Mouse (Mus musculus): ENCODE measurements at regions not wholly inside any gene's neighbourhood (a gene's known extent, or its start where the extent isn't known, plus 50 kb on each side); places are given as distances from the start of the nearest gene placed in this dataset.

- ATAC-seq (replicated peaks; ENCODE audit: poor library complexity, severe bottlenecking), result no peak
Measured at GRCm38 (mm10) chr2:146623052-146623451, 110.9 kb upstream of the Ralgapa2 start.

- no peak for ATAC-seq (replicated peaks; ENCODE audit: poor library complexity, severe bottlenecking)
Measured at GRCm38 (mm10) chr2:146624207-146624606, 112.1 kb upstream of the Ralgapa2 start.

DNA sequence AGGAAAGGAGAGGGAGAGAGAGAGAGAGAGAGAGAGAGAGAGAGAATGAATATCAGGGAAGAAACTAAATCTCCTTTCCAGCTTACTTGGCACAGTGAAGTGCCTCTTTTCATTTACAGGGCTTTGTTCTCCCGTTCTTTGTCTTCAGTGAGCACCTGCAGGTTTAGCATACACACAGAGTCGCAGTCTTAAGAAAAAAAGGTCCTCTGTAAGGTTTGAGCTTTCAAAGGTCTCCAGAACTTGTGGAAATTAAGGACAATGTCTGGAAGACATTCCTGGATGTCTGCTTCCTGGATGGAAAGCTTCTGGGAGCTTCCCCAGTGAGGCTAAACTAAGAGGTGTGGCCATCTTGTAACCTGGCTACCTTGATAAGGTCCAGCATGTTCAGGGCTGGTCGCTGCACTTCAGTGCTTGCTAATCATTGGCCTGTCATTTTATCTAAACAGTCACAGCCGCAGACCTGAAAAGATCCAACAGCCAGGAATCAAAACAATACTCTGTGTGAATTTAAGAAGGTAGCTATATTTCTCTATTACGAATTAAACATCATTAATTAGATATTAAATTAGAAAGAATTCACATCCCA is 113.1 kb upstream of the Ralgapa2 start:
- ATAC-seq (replicated peaks; ENCODE audit: poor library complexity, severe bottlenecking), result no peak

DNA sequence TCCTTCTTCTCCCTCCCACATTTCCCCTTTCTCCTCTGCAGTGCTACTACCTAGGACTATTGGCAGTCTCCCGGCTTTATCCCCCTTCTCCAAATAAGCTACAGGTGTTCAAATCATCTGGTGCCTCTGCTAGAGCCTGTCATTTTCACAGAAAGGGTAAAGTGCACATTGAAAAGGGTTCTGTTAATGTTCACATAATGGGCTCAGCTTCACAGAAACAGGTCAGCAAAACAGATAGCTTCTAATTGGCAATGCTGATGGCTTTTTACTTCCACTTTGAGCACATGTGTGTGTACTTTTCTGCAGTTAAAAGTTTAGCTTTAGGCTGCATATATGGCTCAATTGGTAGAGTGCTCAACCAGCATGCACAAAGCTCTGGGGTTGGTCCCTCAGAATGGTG is 114.4 kb upstream of the Ralgapa2 start:
- no peak for ATAC-seq (replicated peaks; ENCODE audit: poor library complexity, severe bottlenecking)

DNA sequence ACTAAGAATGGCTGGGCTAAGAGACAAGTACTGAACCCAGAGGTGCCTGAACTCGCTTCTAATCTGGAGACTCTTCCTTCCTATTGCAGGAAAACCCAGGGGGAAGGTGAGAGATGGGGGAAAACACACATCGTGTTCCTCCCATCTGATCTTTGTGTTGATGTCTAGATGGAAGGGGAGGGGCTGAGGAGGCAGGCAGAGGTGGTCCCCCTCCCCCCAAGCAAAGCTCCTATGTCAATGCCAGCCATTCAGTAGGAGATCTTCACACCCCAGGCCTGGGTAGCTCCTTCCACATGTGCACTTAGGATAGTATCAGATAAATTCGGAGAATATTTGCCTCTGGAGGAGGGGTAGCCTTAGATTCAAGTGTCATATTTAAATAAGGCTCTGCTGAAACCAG is 118.0 kb upstream of the Ralgapa2 start:
- no peak for ATAC-seq (replicated peaks; ENCODE audit: poor library complexity, severe bottlenecking)

DNA sequence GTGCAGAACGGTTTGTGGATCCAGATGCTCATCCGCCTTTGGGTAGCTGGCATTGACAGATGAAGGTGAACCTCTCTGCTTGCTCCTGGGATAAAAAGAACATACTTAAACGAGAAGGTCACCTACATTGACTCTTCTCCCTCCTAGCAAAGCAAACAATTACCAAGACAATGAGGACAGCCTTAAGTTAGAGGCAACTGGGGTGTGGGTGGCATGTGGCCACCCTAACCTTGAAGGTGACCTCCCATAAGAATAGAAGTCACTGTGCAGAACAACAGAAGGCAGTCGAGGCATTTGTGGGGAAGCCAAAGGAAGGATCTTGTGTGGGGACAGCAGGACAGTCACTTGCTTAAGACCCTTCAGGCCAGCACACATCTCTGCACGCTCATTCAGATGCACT is 119.0 kb upstream of the Ralgapa2 start:
- no peak for ATAC-seq (replicated peaks; ENCODE audit: poor library complexity, severe bottlenecking)

DNA sequence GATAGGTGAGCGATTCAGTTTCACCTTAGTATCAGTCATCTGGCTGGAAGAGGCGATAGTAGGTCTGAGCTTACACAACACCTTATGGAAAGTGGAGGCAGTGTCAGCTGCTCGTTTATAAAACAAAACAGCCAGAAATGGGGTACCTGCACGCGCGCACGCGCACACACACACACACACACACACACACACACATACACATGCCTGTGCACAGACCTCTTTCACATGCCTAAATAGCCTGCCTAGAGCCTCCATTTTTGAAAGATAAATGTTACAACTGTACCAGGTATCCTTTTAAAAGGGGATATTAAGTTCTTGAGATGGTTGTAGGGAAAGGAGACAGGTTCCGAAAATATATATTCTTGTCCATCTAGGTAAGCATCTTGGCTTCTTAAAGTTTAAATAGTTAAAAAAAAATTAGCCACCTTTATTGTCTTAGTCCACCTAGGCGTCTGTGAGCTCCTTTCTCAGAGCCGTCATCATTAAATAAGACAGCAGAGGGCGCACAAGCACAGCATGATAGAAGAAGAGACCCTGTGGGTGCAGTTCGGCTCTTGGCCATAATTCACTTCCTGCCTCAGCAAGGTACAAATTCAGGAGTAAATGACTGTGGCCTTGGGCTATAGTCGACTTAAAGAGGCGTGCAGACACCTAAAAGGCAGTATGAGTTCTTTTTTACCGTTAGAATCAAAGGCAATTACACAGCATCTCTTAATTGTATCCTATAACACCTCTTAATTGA is 121.4 kb upstream of the Ralgapa2 start:
- peak; percentile 97 for ATAC-seq (replicated peaks; ENCODE audit: poor library complexity, severe bottlenecking)

- ATAC-seq (replicated peaks; ENCODE audit: poor library complexity, severe bottlenecking), result no peak
Measured at GRCm38 (mm10) chr2:146637573-146637972, 125.4 kb upstream of the Ralgapa2 start.

GRCm38 (mm10) chr2:146646237-146646972 is 134.3 kb upstream of the Ralgapa2 start:
- ATAC-seq (replicated peaks; ENCODE audit: poor library complexity, severe bottlenecking), result no peak

DNA sequence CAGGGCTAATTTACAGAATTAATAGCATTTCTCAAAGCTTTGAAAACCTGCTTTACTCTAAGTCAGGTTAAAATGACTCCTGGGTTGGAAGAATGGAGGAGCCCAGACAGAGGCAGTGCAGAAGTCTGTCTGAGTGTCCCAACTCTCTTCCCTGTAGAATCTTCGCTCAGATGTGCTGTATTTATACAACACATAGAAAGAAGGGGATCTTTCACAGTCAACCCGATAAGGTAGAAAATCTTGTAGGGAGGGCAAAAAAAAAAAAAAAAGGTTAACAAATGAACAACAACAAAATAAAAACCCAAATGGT is 134.8 kb upstream of the Ralgapa2 start:
- no peak for ATAC-seq (replicated peaks; ENCODE audit: poor library complexity, severe bottlenecking)

DNA sequence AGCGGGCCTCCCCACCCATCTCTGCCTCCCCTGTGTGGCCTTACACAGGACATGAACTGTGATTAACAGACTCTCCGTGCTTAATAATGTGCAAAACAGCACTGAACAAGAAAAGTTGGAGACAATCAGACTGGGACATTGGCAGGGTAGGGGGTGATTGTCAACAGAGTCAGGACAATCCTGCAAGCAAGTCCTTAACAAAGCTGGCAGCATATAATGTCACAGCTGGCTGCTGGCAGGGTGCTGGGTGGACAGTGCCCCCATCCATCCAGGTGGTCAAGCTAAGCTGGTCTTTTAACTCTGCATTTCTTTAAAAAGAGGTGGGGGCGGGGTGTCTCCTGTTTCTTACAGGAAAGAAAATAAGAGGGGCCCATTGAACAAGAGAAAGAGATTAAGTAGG is 149.2 kb upstream of the Ralgapa2 start:
- ATAC-seq (replicated peaks; ENCODE audit: poor library complexity, severe bottlenecking), result no peak

- no peak for ATAC-seq (replicated peaks; ENCODE audit: poor library complexity, severe bottlenecking)
Measured at GRCm38 (mm10) chr2:146672761-146673160, 160.6 kb upstream of the Ralgapa2 start.

DNA sequence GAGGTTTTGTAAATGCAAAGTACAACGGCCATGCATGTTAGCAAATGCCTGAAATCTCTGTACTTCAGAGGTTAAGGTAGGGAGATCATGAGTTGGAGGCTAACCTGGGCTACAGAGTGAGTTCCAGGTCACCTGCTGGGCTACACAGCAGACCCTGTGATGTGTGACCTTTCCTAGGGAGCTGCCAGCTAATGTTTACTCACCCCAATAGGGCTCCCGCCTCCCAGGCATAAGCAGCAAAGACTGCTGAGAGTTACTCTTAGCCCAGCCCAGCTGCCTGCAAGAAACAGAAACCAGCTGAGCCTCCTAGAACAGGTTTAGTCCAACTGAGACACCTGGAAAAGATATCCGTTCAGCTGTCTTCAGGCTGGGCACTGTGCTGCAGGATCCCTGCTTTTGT is 169.8 kb upstream of the Ralgapa2 start:
- ATAC-seq (replicated peaks; ENCODE audit: poor library complexity, severe bottlenecking), result no peak

DNA sequence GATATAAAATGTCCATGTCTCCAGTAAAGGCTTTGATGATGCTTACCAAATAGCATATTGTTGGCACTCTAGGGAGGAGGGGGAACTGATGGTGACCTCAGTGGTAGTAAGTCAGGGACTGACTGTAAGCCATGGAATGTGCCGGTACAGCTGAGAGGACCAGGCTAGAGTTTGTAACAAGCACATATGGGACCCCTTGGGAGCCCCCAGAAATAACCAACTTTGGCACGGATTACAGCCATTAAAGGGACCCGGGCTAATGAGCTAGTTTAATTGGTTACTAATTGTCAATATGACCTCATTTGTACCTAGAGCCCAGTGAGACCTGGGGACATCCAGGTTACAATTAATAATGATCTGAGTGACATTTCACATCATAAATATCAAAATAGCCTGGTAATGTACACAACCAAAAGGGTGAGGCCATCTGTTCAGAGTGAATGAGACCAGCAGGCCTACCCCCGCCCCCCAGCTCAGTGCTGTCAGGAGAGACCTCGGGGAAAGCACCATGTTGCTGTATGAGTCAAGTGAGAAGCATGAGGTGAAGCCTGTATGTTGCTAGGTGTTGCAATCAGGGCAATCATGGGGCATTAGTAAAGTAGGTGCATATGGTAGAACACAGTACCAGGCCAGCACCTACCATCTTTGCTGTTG is 169.7 kb upstream of the Kiz start:
- no peak for ATAC-seq (replicated peaks; ENCODE audit: poor library complexity, severe bottlenecking)

DNA sequence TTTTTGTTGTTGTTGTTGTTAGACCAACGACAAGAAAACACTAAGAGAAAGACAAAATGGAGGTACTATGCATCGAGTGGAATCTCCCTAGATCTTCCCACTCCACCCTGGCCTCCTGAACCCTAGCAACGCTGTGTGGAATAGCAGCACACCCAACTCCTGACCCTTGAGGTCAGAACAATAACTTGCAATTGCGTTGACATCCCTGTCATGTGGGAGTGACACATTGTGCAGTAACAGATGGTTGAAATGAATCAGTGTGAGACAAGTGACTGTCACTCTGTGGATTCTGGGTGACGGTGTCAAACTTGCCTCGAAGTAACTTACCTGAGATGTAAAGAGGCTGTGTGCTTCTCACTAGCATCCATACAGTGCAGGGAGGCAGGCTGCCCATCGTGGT is 167.1 kb upstream of the Kiz start:
- no peak for ATAC-seq (replicated peaks; ENCODE audit: poor library complexity, severe bottlenecking)

DNA sequence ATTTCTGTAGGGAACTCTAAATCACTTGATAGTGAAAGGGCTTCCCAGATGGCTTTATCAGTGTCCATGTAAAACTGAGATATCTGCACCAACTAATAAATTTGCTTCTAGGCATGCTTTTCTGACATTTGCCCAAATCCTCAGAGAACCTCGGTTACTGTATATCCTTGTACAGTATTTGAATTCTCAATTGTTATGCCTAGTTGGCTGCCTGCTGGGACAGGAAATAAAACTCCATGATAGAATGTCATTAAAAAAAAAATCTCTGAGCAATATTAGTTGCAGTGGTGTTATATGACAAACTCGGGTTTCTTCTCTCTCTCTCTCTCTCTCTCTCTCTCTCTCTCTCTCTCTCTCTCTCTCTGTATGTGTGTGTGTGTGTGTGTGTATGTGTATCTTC is 162.2 kb upstream of the Kiz start:
- no peak for ATAC-seq (replicated peaks; ENCODE audit: poor library complexity, severe bottlenecking)

GRCm38 (mm10) chr2:146694041-146694440 is 161.6 kb upstream of the Kiz start:
- ATAC-seq (replicated peaks; ENCODE audit: poor library complexity, severe bottlenecking), result no peak

- ATAC-seq (replicated peaks; ENCODE audit: poor library complexity, severe bottlenecking), result no peak
Measured at GRCm38 (mm10) chr2:146696277-146696676, 159.4 kb upstream of the Kiz start.

- no peak for ATAC-seq (replicated peaks; ENCODE audit: poor library complexity, severe bottlenecking)
Measured at GRCm38 (mm10) chr2:146696727-146697126, 158.9 kb upstream of the Kiz start.

GRCm38 (mm10) chr2:146710676-146711075 is 145.0 kb upstream of the Kiz start:
- no peak for ATAC-seq (replicated peaks; ENCODE audit: poor library complexity, severe bottlenecking)

GRCm38 (mm10) chr2:146721184-146721715 is 134.4 kb upstream of the Kiz start:
- no peak for ATAC-seq (replicated peaks; ENCODE audit: poor library complexity, severe bottlenecking)

All from granulocyte monocyte progenitor cell, adult 5-6 weeks (primary cell).